Mouse (Mus musculus) embryonic facial prominence, embryonic 13.5 days (tissue): ENCODE measurements around the gene Sema4a. TPM values are rescaled to one million over a fixed set of nuclear protein-coding genes. Genes with fewer than 3 reads are reported as not detected.

Experiments used
- ATAC-seq: fragments of 200-750 bp; cut with Nextera tagmentation; 2 replicates; pipeline ENCODE4 v1.8.0; 2017; ENCODE audit warnings: low read depth; ENCODE audit not compliant: insufficient number of reproducible peaks, insufficient read depth, low FRiP score, low TSS enrichment
- H3K27ac ChIP-seq: fragments of 300-500 bp; sonication (generic); 2 replicates; pipeline ENCODE4 v1.5.1; 2015; ENCODE audit warnings: moderate library complexity, mild to moderate bottlenecking, inconsistent platforms
- H3K27me3 ChIP-seq: fragments of 300-500 bp; sonication (generic); 2 replicates; pipeline ENCODE4 v1.6.1; 2015; ENCODE audit warnings: mild to moderate bottlenecking, inconsistent platforms
- H3K36me3 ChIP-seq: fragments of 300-500 bp; sonication (generic); 2 replicates; pipeline ENCODE4 v1.6.1; 2015; ENCODE audit warnings: mild to moderate bottlenecking, inconsistent platforms
- H3K4me1 ChIP-seq: fragments of 300-500 bp; sonication (generic); 2 replicates; pipeline ENCODE4 v1.6.1; 2015; ENCODE audit warnings: inconsistent platforms
- H3K4me2 ChIP-seq: fragments of 300-500 bp; sonication (generic); 2 replicates; pipeline ENCODE4 v1.6.1; 2015; ENCODE audit warnings: moderate library complexity, mild to moderate bottlenecking, inconsistent platforms
- H3K4me3 ChIP-seq: fragments of 300-500 bp; sonication (generic); 2 replicates; pipeline ENCODE4 v1.5.1; 2015; ENCODE audit warnings: mild to moderate bottlenecking, inconsistent platforms
- H3K9ac ChIP-seq: fragments of 300-500 bp; sonication (generic); 2 replicates; pipeline ENCODE4 v1.6.1; 2015; ENCODE audit warnings: mild to moderate bottlenecking, inconsistent platforms
- H3K9me3 ChIP-seq: fragments of 300-500 bp; sonication (generic); 2 replicates; pipeline ENCODE4 v1.6.1; 2016; ENCODE audit warnings: inconsistent platforms
- WGBS: fragments of 180-500 bp; shearing (Covaris S2); methylation state at CpG from one replicate; pipeline ENCODE4 v1.1.7; 2015; ENCODE audit warnings: mixed read lengths; 5-methylcytosine and 5-hydroxymethylcytosine counted together
- polyA plus RNA-seq: library from polyadenylated mRNA; unstranded; fragments of >200 nt; fragmentation: Nextera tagmentation; extraction: Ambion mirVana; gene quantifications from 2 replicates; pipeline ENCODE4 v1.2.1, GENCODE M21; 2015

Gene Sema4a
- polyA plus RNA-seq = 10.3 and 13.3 TPM in 2 replicates

GRCm38 (mm10) chr3:88460983-88461696, at the start of gene Sema4a:
Gene Sema4a (minus strand): TSS chr3:88461182.
- 43% methylated on average over 12 of the region's 12 CpGs for WGBS
- Histone ChIP-seq H3K4me3 (no peak within 1 kb of the TSS), H3K9me3 (no peaks in the 10 kb centered on the region), H3K9ac (peak within 1 kb of the TSS; percentile 55), H3K36me3 (no peaks in the 10 kb centered on the region), H3K4me2 (peak within 1 kb of the TSS; percentile 3; the same call in 1 of the 2 replicates), H3K27me3 (peaks cover 4% of the 10 kb centered on the region; the same call in 1 of the 2 replicates), H3K4me1 (peaks cover 25% of the 10 kb centered on the region), H3K27ac (no peak within 1 kb of the TSS)
- ATAC-seq = no peak; the same call in 1 of the 2 replicates

GRCm38 (mm10) chr3:88509692-88510420, 48.9 kb upstream of the Sema4a start, which contains the start of gene Lmna:
Gene Lmna (minus strand): TSS chr3:88509956.
- no peaks in the 10 kb centered on the region for H3K27me3 ChIP-seq
- peak within 1 kb of the TSS; percentile 91 for H3K27ac ChIP-seq
- no peaks in the 10 kb centered on the region for H3K9me3 ChIP-seq
- no peaks in the 10 kb centered on the region for H3K36me3 ChIP-seq
- H3K4me2 ChIP-seq = peak within 1 kb of the TSS; percentile 59
- WGBS = 2% methylated on average over 31 of the region's 31 CpGs
- peak within 1 kb of the TSS; percentile 33 for H3K4me3 ChIP-seq
- peak; percentile 90 for ATAC-seq
- peaks cover 83% of the 10 kb centered on the region for H3K4me1 ChIP-seq
- peak within 1 kb of the TSS; percentile 63 for H3K9ac ChIP-seq

GRCm38 (mm10) chr3:88509250-88509649, 48.3 kb upstream of the Sema4a start:
- no peak for ATAC-seq
- peak overlapping the region; percentile 91 for H3K27ac ChIP-seq
- H3K36me3 ChIP-seq = no peaks in the 10 kb centered on the region
- H3K4me2 ChIP-seq = peak overlapping the region; percentile 59
- WGBS = 53% methylated on average over 3 of the region's 3 CpGs
- H3K9ac ChIP-seq = peak overlapping the region; percentile 63
- peaks cover 83% of the 10 kb centered on the region for H3K4me1 ChIP-seq
- H3K27me3 ChIP-seq = no peaks in the 10 kb centered on the region
- H3K9me3 ChIP-seq = no peaks in the 10 kb centered on the region
- H3K4me3 ChIP-seq = peak overlapping the region; percentile 33

- peaks cover 72% of the 10 kb centered on the region for H3K4me1 ChIP-seq
- WGBS = 22% methylated on average over 7 of the region's 7 CpGs
- peak overlapping the region; percentile 43 for H3K4me2 ChIP-seq
- H3K9ac ChIP-seq = peak overlapping the region; percentile 51; the same call in 1 of the 2 replicates
- 0 out of 2 replicates have a peak overlapping the region, but pooled peaks have one; percentile 6 for H3K4me3 ChIP-seq
- peaks cover under 1% of the 10 kb centered on the region; the same call in 1 of the 2 replicates for H3K36me3 ChIP-seq
- no peaks in the 10 kb centered on the region for H3K9me3 ChIP-seq
- peak overlapping the region; percentile 99 for H3K27ac ChIP-seq
- no peaks in the 10 kb centered on the region for H3K27me3 ChIP-seq
- ATAC-seq = no peak
Observed at GRCm38 (mm10) chr3:88505765-88506164, 44.8 kb upstream of the Sema4a start.

GRCm38 (mm10) chr3:88505081-88505480, 44.1 kb upstream of the Sema4a start:
- WGBS = 27% methylated on average over 6 of the region's 6 CpGs
- no peak for ATAC-seq
- no peaks in the 10 kb centered on the region for H3K27me3 ChIP-seq
- H3K4me2 ChIP-seq = peak overlapping the region; percentile 43
- 0 out of 2 replicates have a peak overlapping the region, but pooled peaks have one; percentile 51 for H3K9ac ChIP-seq
- 0 out of 2 replicates have a peak overlapping the region, but pooled peaks have one; percentile 6 for H3K4me3 ChIP-seq
- peaks cover 5% of the 10 kb centered on the region for H3K36me3 ChIP-seq
- H3K4me1 ChIP-seq = peaks cover 72% of the 10 kb centered on the region
- peak overlapping the region; percentile 99 for H3K27ac ChIP-seq
- H3K9me3 ChIP-seq = no peaks in the 10 kb centered on the region

- Histone ChIP-seq H3K4me1 (peaks cover 68% of the 10 kb centered on the region), H3K4me2 (peak overlapping the region; percentile 91), H3K9ac (peak overlapping the region; percentile 27), H3K9me3 (no peaks in the 10 kb centered on the region), H3K27me3 (no peaks in the 10 kb centered on the region), H3K4me3 (peak overlapping the region; percentile 96), H3K27ac (peak overlapping the region; percentile 99), H3K36me3 (peaks cover 13% of the 10 kb centered on the region)
- WGBS = 13% methylated on average over 8 of the region's 8 CpGs
- peak; percentile 33; the same call in 1 of the 2 replicates for ATAC-seq
Observed at GRCm38 (mm10) chr3:88503881-88504746, 43.1 kb upstream of the Sema4a start.

GRCm38 (mm10) chr3:88503505-88503863, 42.5 kb upstream of the Sema4a start:
- peak overlapping the region; percentile 91 for H3K4me2 ChIP-seq
- peaks cover 19% of the 10 kb centered on the region for H3K36me3 ChIP-seq
- H3K4me3 ChIP-seq = peak overlapping the region; percentile 96
- peak overlapping the region; percentile 97 for H3K9ac ChIP-seq
- WGBS = 9% methylated on average over 4 of the region's 4 CpGs
- ATAC-seq = peak; percentile 32; the same call in 1 of the 2 replicates
- no peaks in the 10 kb centered on the region for H3K27me3 ChIP-seq
- H3K4me1 ChIP-seq = peaks cover 67% of the 10 kb centered on the region
- no peaks in the 10 kb centered on the region for H3K9me3 ChIP-seq
- peak overlapping the region; percentile 99 for H3K27ac ChIP-seq

GRCm38 (mm10) chr3:88502641-88503504, 41.9 kb upstream of the Sema4a start:
- H3K9ac ChIP-seq = peak overlapping the region; percentile 97
- H3K4me2 ChIP-seq = peak overlapping the region; percentile 91
- peak overlapping the region; percentile 99 for H3K27ac ChIP-seq
- peak; percentile 84 for ATAC-seq
- peaks cover 67% of the 10 kb centered on the region for H3K4me1 ChIP-seq
- H3K9me3 ChIP-seq = no peaks in the 10 kb centered on the region
- H3K36me3 ChIP-seq = peaks cover 20% of the 10 kb centered on the region
- H3K27me3 ChIP-seq = no peaks in the 10 kb centered on the region
- WGBS = under 1% methylated on average over 55 of the region's 55 CpGs
- peak overlapping the region; percentile 96 for H3K4me3 ChIP-seq

- WGBS = 7% methylated on average over 11 of the region's 11 CpGs
- peak overlapping the region; percentile 99 for H3K27ac ChIP-seq
Observed at GRCm38 (mm10) chr3:88502031-88502571, 41.1 kb upstream of the Sema4a start.

More at GRCm38 (mm10) chr3:88502031-88502571, 41.1 kb upstream of the Sema4a start:
- Histone ChIP-seq H3K4me3 (peak overlapping the region; percentile 96), H3K27me3 (no peaks in the 10 kb centered on the region), H3K9ac (peak overlapping the region; percentile 97), H3K9me3 (no peaks in the 10 kb centered on the region), H3K4me2 (peak overlapping the region; percentile 91), H3K4me1 (peaks cover 65% of the 10 kb centered on the region), H3K36me3 (peaks cover 28% of the 10 kb centered on the region)
- ATAC-seq = no peak
